Mouse (Mus musculus) lung, postnatal 0 days (tissue): ENCODE data around the gene Fank1.

Source experiments
- CTCF ChIP-seq: IDR thresholded peaks from 2 replicates; pipeline ENCODE4 v1.5.1; 2016; ENCODE audit warnings: antibody characterized with exemption, mild to moderate bottlenecking
- EP300 ChIP-seq: IDR thresholded peaks from 2 replicates; pipeline ENCODE4 v1.6.1; 2016; ENCODE audit warnings: antibody characterized with exemption, mild to moderate bottlenecking, control low read depth

GRCm38 (mm10) chr7:133744701-133745100 is 32.0 kb upstream of the Fank1 start:
- TF ChIP-seq EP300 (no peak), CTCF (no peak)
